Comparison of ENCODE assay signal across 19 mouse cellular contexts in genomic region chr6:53883405-53883804, GRCm38 (mm10).
DNase-seq lines count a peak whose midpoint lies in the region; ATAC-seq and TF ChIP-seq lines count a peak whose summit lies in the region.
"Had no signal": no experiment of that assay in that cellular context is flagged by ENCODE, and none has a peak within 500 bp of the region (broad histone marks: within the 10 kb centered on the region; RNA-seq: fewer than 3 reads in every experiment).

No protein-coding gene starts in this region.

- DNase-seq in heart, adult 11 months, result peak; percentile 78
- DNase-seq in heart, adult 18-20 months, result no peak
- DNase-seq in layer of hippocampus, adult 2 months (ENCODE audit: low spot score in 2 of 2), result no peak
- DNase-seq in layer of hippocampus, postnatal 25 days (ENCODE audit: extremely low spot score in 1 of 2, low spot score in 1 of 2), result no peak
- no peak for DNase-seq in embryonic facial prominence, embryonic 10.5 days (ENCODE audit: low spot score)
- no peak for DNase-seq in spleen, adult 12 weeks (ENCODE audit: low spot score)
- DNase-seq: adrenal gland, postnatal 10 days; cerebellum, adult 11-12 months; cerebellum, adult 9-10 months; cerebellum, postnatal 25 days; gastrocnemius, postnatal 14 days; heart, postnatal 36 days had no signal

- H3K4me1 ChIP-seq in embryonic facial prominence, embryonic 10.5 days, result peaks cover 47% of the 10 kb centered on the region
- H3K4me1 ChIP-seq in limb, embryonic 12.5 days (replicated peaks), result peaks cover 34% of the 10 kb centered on the region
- H3K4me1 ChIP-seq: heart, embryonic 12.5 days had no signal

- no peaks in the 10 kb centered on the region for H3K9me3 ChIP-seq in embryonic facial prominence, embryonic 10.5 days
- H3K9me3 ChIP-seq in limb, embryonic 12.5 days, result no peaks in the 10 kb centered on the region
- H3K9me3 ChIP-seq: embryonic facial prominence, embryonic 15.5 days; forebrain, embryonic 15.5 days; heart, embryonic 12.5 days; hindbrain, embryonic 12.5 days had no signal

- ATAC-seq in limb, embryonic 12.5 days (ENCODE audit: insufficient number of reproducible peaks, insufficient read depth, low FRiP score, low TSS enrichment, low read depth), result no peak
- ATAC-seq: forebrain, embryonic 15.5 days; hindbrain, postnatal 0 days had no signal

- 59% methylated on average over 7 of the region's 7 CpGs for WGBS in embryonic facial prominence, embryonic 10.5 days
- 65% methylated on average over 7 of the region's 7 CpGs for WGBS in limb, embryonic 12.5 days

- no peaks in the 10 kb centered on the region for H3K27me3 ChIP-seq in embryonic facial prominence, embryonic 10.5 days (replicated peaks; ENCODE audit: low read depth, poor library complexity, severe bottlenecking)
- no peaks in the 10 kb centered on the region for H3K27me3 ChIP-seq in limb, embryonic 12.5 days
- H3K27me3 ChIP-seq: embryonic facial prominence, embryonic 15.5 days; forebrain, embryonic 15.5 days; heart, embryonic 12.5 days; hindbrain, embryonic 12.5 days had no signal

- H3K36me3 ChIP-seq in embryonic facial prominence, embryonic 10.5 days (replicated peaks), result no peaks in the 10 kb centered on the region
- H3K36me3 ChIP-seq in limb, embryonic 12.5 days, result no peaks in the 10 kb centered on the region
- H3K36me3 ChIP-seq: embryonic facial prominence, embryonic 15.5 days; forebrain, embryonic 15.5 days; heart, embryonic 12.5 days; hindbrain, embryonic 12.5 days had no signal

- H3K4me3 ChIP-seq in layer of hippocampus, adult 2 months, result no peak overlapping the region
- no peak overlapping the region for H3K4me3 ChIP-seq in embryonic facial prominence, embryonic 10.5 days
- H3K4me3 ChIP-seq in limb, embryonic 12.5 days (replicated peaks), result no peak overlapping the region
- H3K4me3 ChIP-seq: embryonic facial prominence, embryonic 15.5 days; erythroblast, embryonic 14.5 days; forebrain, embryonic 15.5 days; heart, embryonic 12.5 days; hindbrain, embryonic 12.5 days had no signal

- H3K27ac ChIP-seq in layer of hippocampus, adult 2 months, result peak overlapping the region; percentile 86; the same call in 1 of the 2 replicates
- peak overlapping the region; percentile 71 for H3K27ac ChIP-seq in embryonic facial prominence, embryonic 10.5 days (replicated peaks)
- 0 out of 2 replicates have a peak overlapping the region, but pooled peaks have one; percentile 31 for H3K27ac ChIP-seq in limb, embryonic 12.5 days
- H3K27ac ChIP-seq: embryonic facial prominence, embryonic 15.5 days; forebrain, embryonic 15.5 days; hindbrain, embryonic 12.5 days had no signal

- H3K4me2 ChIP-seq in limb, embryonic 12.5 days, result no peak overlapping the region
- H3K4me2 ChIP-seq: embryonic facial prominence, embryonic 15.5 days; forebrain, embryonic 15.5 days; heart, embryonic 12.5 days; hindbrain, embryonic 12.5 days had no signal

- TF ChIP-seq CTCF in layer of hippocampus, adult 2 months (conservative IDR thresholded peaks at IDR 0.05), result no peak

- H3K9ac ChIP-seq in limb, embryonic 12.5 days (replicated peaks), result no peak overlapping the region
- H3K9ac ChIP-seq: embryonic facial prominence, embryonic 15.5 days; forebrain, embryonic 15.5 days; heart, embryonic 12.5 days; hindbrain, embryonic 12.5 days had no signal

Comparison
In these comparisons a context has a peak if more than half of its experiments do, and no peak if none do; other contexts are left out.
1. H3K27ac ChIP-seq: peak in every context shown above with its lines; median percentile 86 in layer of hippocampus, adult 2 months; 71 in embryonic facial prominence, embryonic 10.5 days; 31 in limb, embryonic 12.5 days.